Mouse (Mus musculus) testis, adult 2 months (tissue): ENCODE results near the gene Prr5l.

Experiments used
- CTCF ChIP-seq: fragments of 200-500 bp; IDR thresholded peaks from 2 replicates; pipeline ENCODE4 v1.5.1; 2012; ENCODE audit warnings: low read depth, mild to moderate bottlenecking, inconsistent platforms, low read length, moderate library complexity; ENCODE audit not compliant: control insufficient read depth, insufficient read depth, insufficient replicate concordance
- POLR2A ChIP-seq: fragments of 200-500 bp; IDR thresholded peaks from 2 replicates; pipeline ENCODE4 v1.6.1; 2012; ENCODE audit warnings: low read depth, mild to moderate bottlenecking, inconsistent platforms, low read length, moderate library complexity; ENCODE audit not compliant: control insufficient read depth

- no peak for TF ChIP-seq CTCF
- TF ChIP-seq POLR2A, result no peak
Measured at GRCm38 (mm10) chr2:101781357-101781777, 101.5 kb downstream of the Prr5l start.
